Mouse (Mus musculus) naive thymus-derived CD4-positive, alpha-beta T cell, adult 2 months (primary cell): ENCODE measurements around the gene Thy1.

Source experiments
- DNase-seq: peaks from one replicate; pipeline ENCODE4 v3.0.0-alpha.2; 2011; ENCODE audit warnings: low read depth

Thy1 gene

DNA sequence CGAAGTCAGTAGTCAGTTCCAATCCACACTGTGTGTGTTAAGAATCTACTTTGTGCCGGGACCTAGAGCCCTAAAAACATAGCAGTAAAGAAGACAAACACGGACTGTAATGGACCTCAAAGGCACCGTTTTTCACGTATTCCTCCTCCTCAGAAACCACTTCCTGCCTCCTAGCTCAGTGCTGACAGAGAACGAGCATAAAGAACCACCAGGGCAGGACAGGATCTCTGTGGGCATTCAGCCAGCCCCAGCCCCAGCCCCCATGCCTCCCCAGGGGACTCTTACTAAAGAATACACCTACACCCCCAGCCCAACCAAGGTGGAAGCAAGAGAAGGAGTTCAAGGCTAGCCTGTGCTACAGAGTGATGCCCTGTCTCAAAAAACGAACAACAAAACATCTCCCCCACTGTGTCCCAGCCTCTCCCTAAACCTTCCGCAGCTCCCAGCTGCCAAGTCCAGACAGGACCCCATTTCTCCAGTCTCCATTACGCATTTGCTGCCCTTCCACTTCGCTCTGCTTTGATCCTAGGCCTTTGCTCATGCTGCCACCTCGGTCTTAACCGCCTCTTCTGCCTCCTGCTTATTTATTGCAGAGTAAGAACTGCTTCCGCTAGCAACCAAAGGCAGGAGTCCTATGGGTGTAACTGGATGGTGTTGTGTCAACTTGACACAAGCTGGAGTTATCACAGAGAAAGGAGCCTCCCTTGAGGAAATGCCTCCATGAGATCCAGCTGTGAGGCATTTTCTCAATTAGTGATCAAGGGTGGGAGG, 9.0 kb upstream of the Thy1 start:
- DNase-seq = peak; percentile 88

DNA sequence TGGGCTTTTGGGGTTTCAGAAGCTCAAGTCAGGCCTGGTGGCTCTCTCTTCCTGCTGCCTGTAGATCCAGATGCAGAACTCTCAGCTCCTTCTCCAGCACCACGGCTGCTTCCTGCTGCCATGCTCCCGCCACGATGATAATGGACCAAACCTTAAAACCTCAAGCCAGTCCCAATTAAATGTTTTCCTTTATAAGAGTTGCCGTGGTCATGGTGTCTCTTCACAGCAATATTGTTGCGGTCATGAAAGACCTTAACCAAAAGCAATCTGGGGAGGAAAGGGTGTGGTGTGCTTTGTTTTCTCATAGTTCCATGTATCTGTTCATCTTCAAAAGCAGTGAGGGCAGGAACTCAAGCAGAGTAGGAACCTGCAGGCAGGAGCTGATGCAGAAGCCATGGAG, 6.1 kb upstream of the Thy1 start:
- no peak for DNase-seq

DNA sequence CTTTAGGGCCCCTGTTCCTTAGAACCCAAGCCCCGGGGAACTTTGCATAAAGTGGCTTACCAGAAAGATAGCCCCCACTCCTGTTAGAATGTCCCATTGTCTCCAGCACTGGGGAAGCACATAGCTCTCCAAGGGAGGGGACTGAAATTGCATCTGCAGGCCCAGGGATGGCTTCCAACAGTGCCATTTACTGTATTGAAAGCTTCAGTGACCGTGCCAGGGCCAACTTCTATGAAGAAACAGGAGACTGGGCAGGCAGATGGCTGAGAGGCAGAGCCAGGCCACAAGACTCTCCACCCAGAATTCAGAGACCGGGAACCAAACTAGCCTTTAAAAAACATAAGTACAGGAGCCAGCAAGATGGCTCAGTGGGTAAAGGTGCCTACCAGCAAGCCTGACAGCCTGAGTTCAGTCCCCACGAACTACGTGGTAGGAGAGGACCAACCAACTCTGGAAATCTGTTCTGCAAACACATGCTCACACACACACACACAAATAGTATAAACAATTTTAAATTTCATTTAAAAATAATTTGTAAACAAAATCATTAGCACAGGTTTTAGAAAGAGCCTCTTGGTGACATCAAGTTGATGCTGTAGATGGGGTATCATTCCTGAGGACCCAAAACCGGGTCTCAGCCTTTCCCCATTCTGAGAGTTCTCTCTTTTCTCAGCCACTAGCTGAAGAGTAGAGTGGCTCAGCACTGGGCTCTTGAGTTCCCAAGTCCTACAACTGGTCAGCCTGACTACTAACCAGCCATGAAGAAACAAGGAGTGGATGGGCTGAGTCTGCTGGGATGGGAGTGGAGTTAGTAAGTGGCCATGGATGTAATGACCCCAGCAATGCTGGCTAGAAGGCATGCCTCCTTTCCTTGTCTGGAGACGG, 1.4 kb upstream of the Thy1 start:
- peak; percentile 27 for DNase-seq

DNA sequence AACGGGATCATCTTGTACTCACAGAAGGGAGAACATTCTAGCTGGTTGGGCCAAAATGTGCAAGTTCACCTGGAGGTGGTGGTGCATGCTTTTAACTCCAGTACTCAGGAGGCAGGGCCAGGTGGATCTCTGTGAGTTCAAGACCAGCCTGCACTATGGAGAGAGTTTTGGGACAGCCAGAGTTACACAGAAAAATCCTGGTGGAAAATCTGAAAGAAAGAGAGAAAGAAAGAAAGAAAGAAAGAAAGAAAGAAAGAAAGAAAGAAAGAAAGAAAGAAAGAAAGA, 846 bp upstream of the Thy1 start:
- peak; percentile 28 for DNase-seq

DNA sequence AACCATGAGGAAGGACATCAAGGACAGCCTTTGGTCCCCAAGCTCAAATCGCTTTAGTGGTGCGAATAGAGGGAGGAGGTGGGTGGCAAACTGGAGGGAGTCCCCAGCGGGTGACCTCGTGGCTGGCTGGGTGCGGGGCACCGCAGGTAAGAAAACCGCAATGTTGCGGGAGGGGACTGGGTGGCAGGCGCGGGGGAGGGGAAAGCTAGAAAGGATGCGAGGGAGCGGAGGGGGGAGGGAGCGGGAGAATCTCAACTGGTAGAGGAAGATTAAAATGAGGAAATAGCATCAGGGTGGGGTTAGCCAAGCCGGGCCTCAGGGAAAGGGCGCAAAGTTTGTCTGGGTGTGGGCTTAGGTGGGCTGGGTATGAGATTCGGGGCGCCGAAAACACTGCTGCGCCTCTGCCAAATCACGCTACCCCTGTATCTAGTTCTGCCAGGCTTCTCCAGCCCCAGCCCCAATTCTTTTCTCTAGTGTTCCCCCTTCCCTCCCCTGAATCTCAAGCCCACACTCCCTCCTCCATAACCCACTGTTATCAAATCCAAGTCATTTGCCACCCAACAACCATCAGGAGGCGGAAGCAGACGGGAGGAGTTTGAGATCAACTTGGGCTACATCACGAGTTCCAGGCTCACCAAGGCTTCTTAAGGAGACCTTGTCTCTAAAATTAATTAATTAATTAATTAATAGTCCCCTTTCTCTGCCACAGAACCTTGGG, 683 bp downstream of the Thy1 start:
- DNase-seq = peak; percentile 59

DNA sequence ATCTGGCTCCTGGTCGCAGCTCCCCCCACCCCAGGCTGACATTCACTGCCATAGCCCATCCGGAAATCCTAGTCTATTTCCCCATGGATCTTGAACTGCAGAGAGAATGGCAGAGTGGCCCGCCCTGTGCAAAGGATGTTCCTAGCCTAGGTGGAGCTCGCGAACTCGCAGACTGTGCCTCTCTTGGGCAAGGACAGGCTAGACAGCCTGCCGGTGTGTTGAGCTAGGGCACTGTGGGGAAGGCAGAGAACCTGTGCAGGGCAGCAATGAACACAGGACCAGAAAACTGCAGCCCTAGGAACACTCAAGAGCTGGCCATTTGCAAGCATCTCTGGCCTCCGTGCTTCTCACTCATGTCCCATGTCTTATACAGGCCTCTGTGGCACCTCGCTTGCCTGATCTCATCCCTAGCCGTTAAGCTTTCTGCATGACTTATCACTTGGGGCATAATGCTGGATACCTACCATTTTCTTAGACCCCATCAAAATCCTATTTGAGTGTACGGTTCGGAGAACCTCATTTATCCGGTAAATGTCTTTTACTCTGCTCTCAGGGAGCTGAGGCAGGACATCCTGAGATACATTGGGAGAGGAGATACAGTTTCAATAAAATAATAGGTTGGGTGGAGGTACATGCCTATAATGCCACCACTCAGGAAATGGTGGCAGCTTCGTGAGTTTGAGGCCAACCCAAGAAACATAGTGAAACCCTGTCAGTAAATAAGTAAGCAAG, 1.4 kb downstream of the Thy1 start:
- DNase-seq = peak; percentile 64

DNA sequence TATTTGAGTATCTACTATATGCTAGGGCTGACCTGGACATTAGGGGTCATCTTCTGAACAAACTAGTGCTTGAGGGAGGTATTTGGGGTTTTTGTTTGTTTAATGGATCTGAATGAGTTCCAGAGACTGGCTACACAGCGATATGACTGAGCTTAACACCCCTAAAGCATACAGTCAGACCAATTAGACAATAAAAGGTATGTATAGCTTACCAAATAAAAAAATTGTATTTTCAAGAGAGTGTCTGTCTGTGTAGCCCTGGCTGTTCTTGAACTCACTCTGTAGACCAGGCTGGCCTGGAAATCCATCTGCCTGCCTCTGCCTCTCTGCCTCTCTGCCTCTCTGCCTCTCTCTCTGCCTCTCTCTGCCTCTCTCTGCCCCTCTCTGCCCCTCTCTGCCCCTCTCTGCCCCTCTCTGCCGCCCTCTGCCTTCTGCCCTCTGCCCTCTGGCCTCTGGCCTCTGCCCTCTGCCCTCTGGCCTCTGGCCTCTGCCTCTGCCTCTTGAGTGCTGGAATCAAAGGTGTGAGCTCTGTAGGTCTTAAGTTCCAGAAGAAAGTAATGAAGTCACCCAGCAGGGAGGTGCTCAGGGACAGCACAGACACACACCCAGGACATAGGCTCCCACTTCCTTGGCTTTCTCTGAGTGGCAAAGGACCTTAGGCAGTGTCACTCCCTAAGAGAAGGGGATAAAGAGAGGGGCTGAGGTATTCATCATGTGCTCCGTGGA, 2.1 kb downstream of the Thy1 start:
- DNase-seq = no peak

DNA sequence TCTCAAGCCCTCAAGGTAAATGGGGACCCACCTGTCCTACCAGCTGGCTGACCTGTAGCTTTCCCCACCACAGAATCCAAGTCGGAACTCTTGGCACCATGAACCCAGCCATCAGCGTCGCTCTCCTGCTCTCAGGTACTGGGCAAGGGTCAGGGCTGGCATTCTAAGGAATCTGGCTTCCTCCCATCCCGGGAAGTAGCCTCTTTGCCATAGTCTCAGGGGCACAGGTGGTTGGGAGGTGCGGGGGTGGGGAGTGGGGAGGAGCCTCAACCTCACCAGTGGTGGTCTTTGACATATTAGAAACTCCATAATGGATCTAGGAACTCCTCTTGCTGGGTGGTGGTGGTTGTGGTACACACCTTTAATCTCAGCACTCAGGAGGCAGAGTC, 2.7 kb downstream of the Thy1 start:
- DNase-seq = no peak

DNA sequence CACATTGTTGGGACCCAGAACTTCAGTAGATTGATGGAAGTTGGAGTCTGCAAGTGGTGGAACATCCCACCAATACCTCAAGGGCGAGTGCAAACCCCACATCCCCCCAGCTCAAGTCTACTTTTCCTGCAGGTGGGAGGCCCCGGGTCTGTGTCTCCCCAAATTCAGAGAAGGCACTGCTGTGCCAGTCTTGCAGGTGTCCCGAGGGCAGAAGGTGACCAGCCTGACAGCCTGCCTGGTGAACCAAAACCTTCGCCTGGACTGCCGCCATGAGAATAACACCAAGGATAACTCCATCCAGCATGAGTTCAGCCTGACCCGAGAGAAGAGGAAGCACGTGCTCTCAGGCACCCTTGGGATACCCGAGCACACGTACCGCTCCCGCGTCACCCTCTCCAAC, 3.2 kb downstream of the Thy1 start:
- peak; percentile 37 for DNase-seq

DNA sequence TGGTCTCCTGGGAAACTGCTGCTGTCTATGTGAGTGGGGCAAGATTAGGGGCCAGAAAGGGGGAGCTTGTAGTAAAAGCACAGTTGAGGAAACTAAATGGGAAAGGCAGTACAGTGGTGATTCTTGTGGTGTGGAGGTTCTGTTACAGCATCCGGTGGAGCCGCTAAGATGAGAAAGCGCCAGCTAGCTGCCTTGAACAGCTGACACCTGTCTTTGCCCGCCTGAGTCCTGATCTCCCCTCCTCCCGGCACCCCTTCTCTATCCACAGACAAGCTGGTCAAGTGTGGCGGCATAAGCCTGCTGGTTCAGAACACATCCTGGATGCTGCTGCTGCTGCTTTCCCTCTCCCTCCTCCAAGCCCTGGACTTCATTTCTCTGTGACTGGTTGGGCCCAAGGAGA, 3.9 kb downstream of the Thy1 start:
- DNase-seq = peak; percentile 76

DNA sequence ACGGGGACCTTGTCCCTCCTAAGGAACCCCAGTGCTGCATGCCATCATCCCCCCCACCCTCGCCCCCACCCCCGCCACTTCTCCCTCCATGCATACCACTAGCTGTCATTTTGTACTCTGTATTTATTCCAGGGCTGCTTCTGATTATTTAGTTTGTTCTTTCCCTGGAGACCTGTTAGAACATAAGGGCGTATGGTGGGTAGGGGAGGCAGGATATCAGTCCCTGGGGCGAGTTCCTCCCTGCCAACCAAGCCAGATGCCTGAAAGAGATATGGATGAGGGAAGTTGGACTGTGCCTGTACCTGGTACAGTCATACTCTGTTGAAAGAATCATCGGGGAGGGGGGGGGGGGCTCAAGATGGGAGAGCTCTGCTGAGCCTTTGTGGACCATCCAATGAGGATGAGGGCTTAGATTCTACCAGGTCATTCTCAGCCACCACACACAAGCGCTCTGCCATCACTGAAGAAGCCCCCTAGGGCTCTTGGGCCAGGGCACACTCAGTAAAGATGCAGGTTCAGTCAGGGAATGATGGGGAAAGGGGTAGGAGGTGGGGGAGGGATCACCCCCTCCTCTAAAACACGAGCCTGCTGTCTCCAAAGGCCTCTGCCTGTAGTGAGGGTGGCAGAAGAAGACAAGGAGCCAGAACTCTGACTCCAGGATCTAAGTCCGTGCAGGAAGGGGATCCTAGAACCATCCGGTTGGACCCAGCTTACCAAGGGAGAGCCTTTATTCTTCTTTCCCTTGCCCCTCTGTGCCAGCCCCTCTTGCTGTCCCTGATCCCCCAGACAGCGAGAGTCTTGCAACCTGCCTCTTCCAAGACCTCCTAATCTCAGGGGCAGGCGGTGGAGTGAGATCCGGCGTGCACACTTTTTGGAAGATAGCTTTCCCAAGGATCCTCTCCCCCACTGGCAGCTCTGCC, 4.6 kb downstream of the Thy1 start:
- no peak for DNase-seq

DNA sequence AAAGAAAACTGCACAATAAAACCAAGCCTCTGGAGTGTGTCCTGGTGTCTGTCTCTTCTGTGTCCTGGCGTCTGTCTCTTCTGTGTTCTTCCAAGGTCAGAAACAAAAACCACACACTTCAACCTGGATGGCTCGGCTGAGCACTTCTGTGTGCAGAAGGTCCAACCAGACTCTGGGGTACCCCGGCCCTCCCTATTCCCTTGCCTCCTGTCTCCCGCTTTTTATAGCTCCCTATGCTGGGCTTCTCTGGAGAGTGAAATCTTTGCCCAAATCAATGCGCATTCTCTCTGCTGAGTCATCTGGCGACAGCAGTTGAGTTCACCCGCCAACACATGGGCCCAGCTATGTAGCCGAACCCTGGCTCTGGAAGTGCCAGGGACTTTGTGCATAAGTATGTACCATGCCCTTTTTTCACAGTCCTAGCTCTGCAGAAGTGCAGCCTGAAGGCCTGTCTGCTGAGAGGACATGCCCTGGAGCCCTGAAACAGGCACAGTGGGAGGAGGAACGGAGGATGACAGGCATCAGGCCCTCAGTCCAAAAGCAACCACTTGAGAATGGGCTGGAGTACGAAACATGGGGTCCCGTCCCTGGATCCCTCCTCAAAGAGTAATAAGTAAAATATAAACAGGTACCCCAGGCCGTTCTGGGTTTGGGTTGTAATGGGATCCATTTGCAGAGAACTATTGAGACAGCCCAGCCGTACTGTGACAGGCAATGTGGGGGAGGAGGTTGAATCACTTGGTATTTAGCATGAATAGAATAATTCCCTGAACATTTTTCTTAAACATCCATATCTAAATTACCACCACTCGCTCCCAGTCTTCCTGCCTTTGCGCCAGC, 5.6 kb downstream of the Thy1 start:
- no peak for DNase-seq

DNA sequence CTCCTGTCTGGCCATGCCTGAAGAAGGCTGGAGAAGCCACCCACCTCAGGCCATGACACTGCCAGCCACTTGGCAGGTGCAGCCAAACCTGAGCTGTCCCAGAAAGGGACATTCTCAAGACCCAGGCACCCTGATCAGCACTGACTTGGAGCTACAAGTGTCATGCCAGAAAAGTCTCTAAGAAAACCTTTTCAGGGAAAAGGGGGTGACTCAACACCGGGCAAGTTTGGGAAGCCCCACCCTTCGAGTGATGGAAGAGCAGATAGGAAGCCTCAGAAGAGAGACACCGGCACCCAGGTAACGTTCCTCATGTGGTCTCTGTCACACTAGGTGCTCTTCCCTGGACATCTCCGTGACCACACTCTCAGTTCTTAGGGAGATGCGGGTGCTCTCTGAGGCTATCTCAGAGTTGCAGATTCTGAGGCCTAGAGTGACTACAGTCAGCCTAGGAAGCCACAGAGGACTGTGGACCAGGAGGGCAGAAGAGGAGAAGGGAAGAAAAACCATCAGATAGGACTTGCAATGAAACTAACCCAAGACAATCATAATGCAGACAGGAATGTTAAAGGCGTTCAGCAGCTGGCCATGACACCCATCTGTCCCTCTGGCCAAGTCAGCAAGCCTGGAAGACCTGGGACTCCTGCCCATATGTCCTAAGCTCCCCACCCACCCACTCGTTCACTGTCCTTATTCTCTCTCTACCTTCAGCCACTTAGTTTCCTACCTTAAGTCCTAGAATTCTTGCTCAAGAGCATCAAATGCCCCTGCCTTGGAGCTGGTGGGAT, 6.4 kb downstream of the Thy1 start:
- no peak for DNase-seq

DNA sequence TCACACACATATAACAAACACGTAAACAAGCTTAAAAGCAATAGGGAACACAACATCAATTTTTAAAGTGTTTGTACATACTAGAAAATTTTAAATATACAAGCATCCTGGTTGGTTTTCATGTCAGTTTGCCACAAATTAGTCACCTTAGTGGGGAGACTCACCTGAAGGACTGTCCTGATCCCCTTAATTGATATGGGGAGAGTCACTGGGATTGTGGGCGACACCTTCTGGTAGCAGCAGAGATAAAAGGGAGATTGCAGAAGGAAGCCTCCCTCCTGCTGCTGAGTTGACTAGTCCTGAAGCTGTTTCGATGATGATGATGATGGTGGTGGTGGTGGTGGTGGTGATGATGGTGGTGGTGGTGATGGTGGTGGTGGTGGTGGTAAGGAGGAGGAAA, 9.7 kb downstream of the Thy1 start:
- peak; percentile 64 for DNase-seq

DNA sequence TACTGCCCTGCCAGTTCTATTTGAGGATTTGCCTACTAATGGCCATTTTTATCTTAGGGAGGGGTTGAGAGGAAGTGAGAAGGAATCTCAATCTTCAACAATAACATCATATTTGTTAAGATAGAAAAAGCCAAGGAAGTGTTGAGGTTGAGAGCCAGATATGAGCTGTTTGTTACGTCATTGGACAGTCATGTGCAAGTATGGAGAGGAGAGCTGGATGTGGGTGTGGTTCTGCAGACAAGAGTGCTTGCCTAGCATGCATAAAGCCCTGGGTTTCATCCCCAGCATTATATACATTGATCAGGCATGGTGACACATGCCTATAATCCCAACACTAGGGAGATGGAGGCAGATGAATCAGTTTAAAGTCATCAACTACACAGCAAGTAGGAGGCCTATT, 10.8 kb downstream of the Thy1 start:
- DNase-seq = no peak

DNA sequence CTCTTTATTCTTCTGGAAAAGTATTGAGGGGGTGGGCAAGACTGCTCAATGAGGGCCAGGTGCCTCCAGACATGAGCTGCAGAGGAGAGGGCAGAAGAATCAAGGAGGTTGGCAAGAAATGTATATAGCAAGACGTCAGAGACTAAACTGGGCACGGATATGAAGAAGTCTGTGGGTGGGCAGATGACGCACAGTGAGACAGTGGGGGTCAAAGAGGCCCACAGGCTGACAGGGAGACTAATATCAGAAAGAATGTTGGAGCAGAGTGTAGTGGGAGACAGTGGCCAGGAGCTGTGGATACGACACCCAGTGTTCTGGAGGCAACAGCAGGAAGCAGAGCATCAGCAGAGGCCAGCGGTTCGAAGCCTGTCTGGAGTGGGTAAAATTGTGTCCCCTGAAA, 15.4 kb downstream of the Thy1 start:
- DNase-seq = no peak

DNA sequence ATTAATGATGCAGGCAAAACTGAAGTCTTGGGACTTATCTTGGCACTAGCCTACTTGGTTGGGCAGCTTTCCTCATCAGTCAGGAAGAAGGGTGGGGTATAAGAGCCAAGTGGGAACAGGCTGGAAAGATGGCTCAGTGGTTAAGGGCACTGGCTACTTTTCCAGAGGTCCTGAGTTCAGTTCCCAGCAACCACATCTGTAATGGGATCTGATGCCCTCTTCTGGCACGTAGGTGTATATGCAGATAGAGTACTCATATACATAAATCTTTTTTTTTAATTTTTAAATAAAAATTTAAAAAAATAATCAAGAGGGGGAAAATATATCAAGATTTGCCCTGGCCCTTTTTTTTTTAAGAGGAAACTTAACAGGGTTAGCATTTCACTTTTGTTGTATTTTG, 22.0 kb downstream of the Thy1 start:
- DNase-seq = no peak

DNA sequence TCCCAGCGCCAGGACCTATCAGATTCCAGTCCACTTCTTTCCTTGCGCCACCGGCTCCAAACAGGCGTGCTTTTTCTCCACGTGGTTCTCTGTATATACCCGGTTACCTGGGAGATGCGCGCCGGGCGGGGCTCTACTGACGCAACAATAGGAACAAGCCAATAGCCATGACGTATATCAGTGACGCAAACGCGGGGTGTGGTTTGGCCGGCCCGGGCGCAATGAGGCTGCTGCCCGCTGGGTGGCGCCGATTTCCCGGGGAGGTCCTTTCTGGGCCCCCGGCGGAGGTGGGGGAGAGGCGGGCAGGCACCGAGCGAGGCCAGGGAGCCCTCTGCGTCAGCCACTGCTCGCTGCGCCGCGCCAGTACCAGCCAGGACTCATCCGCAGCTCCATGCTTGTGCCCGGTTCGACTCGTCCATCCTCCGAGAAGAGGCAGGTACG, 23.6 kb downstream of the Thy1 start, which contains the start of gene Usp2:
Gene Usp2, plus strand, starts transcription at position 237 of the 441 bp plus-strand sequence.
- peak; percentile 100 for DNase-seq
